ENCODE assay signal across 28 mouse cellular contexts in genomic region chr2:54936369-54936768, GRCm38 (mm10).
"Had no signal": no experiment of that assay in that cellular context is flagged by ENCODE, and none has a peak within 500 bp of the region (broad histone marks: within the 10 kb centered on the region; RNA-seq: fewer than 3 reads in every experiment).

No protein-coding gene starts in this region.

- H3K36me3 ChIP-seq: embryonic facial prominence, embryonic 10.5 days; embryonic facial prominence, embryonic 12.5 days; embryonic facial prominence, embryonic 13.5 days; embryonic facial prominence, embryonic 15.5 days; forebrain, embryonic 10.5 days; forebrain, embryonic 12.5 days; forebrain, embryonic 15.5 days had no signal

- ATAC-seq: forebrain, embryonic 13.5 days; forebrain, embryonic 14.5 days; forebrain, embryonic 15.5 days; forebrain, embryonic 16.5 days; forebrain, postnatal 0 days had no signal

- H3K4me1 ChIP-seq: embryonic facial prominence, embryonic 10.5 days; embryonic facial prominence, embryonic 12.5 days; embryonic facial prominence, embryonic 13.5 days; embryonic facial prominence, embryonic 15.5 days; forebrain, embryonic 10.5 days; forebrain, embryonic 12.5 days; forebrain, embryonic 13.5 days; forebrain, embryonic 15.5 days had no signal

- H3K9ac ChIP-seq: embryonic facial prominence, embryonic 12.5 days; embryonic facial prominence, embryonic 13.5 days; embryonic facial prominence, embryonic 15.5 days; forebrain, embryonic 12.5 days; forebrain, embryonic 13.5 days; forebrain, embryonic 15.5 days; forebrain, postnatal 0 days had no signal

- H3K4me3 ChIP-seq: embryonic facial prominence, embryonic 10.5 days; embryonic facial prominence, embryonic 12.5 days; embryonic facial prominence, embryonic 13.5 days; embryonic facial prominence, embryonic 15.5 days; erythroblast, embryonic 14.5 days; forebrain, embryonic 10.5 days; forebrain, embryonic 12.5 days; forebrain, embryonic 13.5 days; forebrain, embryonic 15.5 days; gastrocnemius, adult 2 months had no signal

- H3K9me3 ChIP-seq: embryonic facial prominence, embryonic 10.5 days; embryonic facial prominence, embryonic 12.5 days; embryonic facial prominence, embryonic 13.5 days; embryonic facial prominence, embryonic 15.5 days; forebrain, embryonic 10.5 days; forebrain, embryonic 12.5 days; forebrain, embryonic 13.5 days; forebrain, embryonic 15.5 days had no signal

- DNase-seq: cerebellum, adult 2 months; cerebellum, adult 8-10 months; cerebellum, adult 9-10 months; cerebellum, adult 9-11 months; cerebellum, postnatal 10 days; cerebellum, postnatal 14 days; cerebellum, postnatal 25 days; cerebellum, postnatal 36 days; embryo, embryonic 11 days; forebrain, postnatal 0 days; gastrocnemius, adult 2 months; gastrocnemius, postnatal 10 days; gastrocnemius, postnatal 14 days; gastrocnemius, postnatal 25 days; gastrocnemius, postnatal 36 days; heart, adult 11 months; heart, adult 18-20 months had no signal

- H3K4me2 ChIP-seq: embryonic facial prominence, embryonic 12.5 days; embryonic facial prominence, embryonic 13.5 days; embryonic facial prominence, embryonic 15.5 days; forebrain, embryonic 12.5 days; forebrain, embryonic 13.5 days; forebrain, embryonic 15.5 days had no signal

- H3K27me3 ChIP-seq: embryonic facial prominence, embryonic 12.5 days; embryonic facial prominence, embryonic 13.5 days; embryonic facial prominence, embryonic 15.5 days; forebrain, embryonic 12.5 days; forebrain, embryonic 13.5 days; forebrain, embryonic 15.5 days had no signal

- H3K27ac ChIP-seq: embryonic facial prominence, embryonic 10.5 days; embryonic facial prominence, embryonic 12.5 days; embryonic facial prominence, embryonic 13.5 days; embryonic facial prominence, embryonic 15.5 days; forebrain, embryonic 10.5 days; forebrain, embryonic 12.5 days; forebrain, embryonic 13.5 days; forebrain, embryonic 15.5 days; gastrocnemius, adult 2 months had no signal
